ENCODE assay signal across 8 mouse cellular contexts in the genomic region with DNA sequence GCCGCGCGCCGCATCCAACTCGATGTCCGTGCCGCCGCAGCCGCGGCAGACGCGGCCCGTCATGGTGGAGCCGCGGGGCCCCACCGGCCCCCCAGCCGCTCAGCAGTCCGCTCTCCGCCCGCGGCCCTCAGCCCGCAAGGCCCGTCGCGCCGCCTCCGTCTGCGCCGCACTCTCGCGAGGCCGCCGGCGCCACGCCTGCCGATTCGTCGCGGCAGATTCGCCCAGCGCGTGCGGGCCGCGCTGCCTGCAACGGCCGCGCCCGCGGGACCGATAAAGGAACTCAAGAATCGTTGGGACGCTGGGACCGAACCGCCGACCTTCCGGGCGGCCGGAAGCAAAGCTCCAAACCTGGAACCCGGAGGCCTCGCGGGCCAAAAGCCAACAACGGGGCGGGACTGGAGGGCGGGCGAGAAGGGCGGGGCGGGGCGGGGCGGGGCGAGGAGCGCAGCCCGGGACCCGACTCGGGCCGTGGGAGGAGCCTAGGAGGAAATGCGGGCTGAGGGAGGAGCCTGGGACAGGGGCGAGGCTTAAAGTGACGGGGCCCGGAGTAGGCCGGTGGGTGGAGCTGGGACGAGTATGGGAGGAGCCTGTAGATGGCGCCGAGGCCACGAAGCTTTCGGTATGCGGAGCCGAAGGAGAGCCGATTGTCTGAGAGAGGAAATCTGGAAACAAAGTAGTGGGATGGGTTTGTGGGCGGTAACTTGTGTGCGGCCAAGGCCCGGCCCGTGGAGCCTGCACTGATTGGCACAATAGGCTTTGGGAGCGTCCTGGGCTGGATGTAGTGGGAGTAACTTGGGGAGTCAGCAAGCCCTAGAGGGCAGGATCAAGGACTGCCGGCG. TPM values are rescaled to one million over a fixed set of nuclear protein-coding genes. Genes with fewer than 3 reads are reported as not detected.
DNase-seq lines count a peak whose midpoint lies in the region; ATAC-seq lines count a peak whose summit lies in the region.

A gene (minus strand): TSS at position 411 of the 839 bp plus-strand sequence.

- WGBS in forebrain, embryonic 14.5 days, result under 1% methylated on average over 68 of the region's 96 CpGs
- 0% methylated on average over 66 of the region's 96 CpGs for WGBS in neural tube, embryonic 15.5 days

- H3K4me3 ChIP-seq in forebrain, embryonic 14.5 days (ENCODE audit: low read depth, low read length), result peak within 1 kb of the TSS; percentile 93
- peak within 1 kb of the TSS; percentile 89 for H3K4me3 ChIP-seq in neural tube, embryonic 15.5 days (replicated peaks)

- peaks cover 8% of the 10 kb centered on the region for H3K36me3 ChIP-seq in forebrain, embryonic 14.5 days (ENCODE audit: control insufficient read depth, insufficient read depth, low read length)
- no peaks in the 10 kb centered on the region for H3K36me3 ChIP-seq in neural tube, embryonic 15.5 days

- no peaks in the 10 kb centered on the region for H3K9me3 ChIP-seq in forebrain, embryonic 14.5 days (replicated peaks; ENCODE audit: control insufficient read depth, low read length)
- no peaks in the 10 kb centered on the region for H3K9me3 ChIP-seq in neural tube, embryonic 15.5 days (replicated peaks)

- peaks cover 19% of the 10 kb centered on the region for H3K4me1 ChIP-seq in forebrain, embryonic 14.5 days (ENCODE audit: control insufficient read depth, insufficient read depth, low read length)
- peaks cover 29% of the 10 kb centered on the region for H3K4me1 ChIP-seq in neural tube, embryonic 15.5 days

- peak within 1 kb of the TSS; percentile 87 for H3K4me2 ChIP-seq in forebrain, embryonic 14.5 days (ENCODE audit: low read length)
- H3K4me2 ChIP-seq in neural tube, embryonic 15.5 days, result peak within 1 kb of the TSS; percentile 85

- peak; percentile 98 for ATAC-seq in forebrain, embryonic 14.5 days
- peak; percentile 99 for ATAC-seq in neural tube, embryonic 15.5 days (ENCODE audit: low FRiP score)

- H3K27me3 ChIP-seq in forebrain, embryonic 14.5 days (replicated peaks; ENCODE audit: control insufficient read depth, insufficient read depth, low read length), result no peaks in the 10 kb centered on the region
- H3K27me3 ChIP-seq in neural tube, embryonic 15.5 days (replicated peaks), result no peaks in the 10 kb centered on the region

- peak; percentile 99 for DNase-seq in ES-CJ7 (ENCODE audit: low read depth, low spot score)
- peak; percentile 96 for DNase-seq in cerebellum, adult 11 months
- DNase-seq in forebrain, embryonic 14.5 days (ENCODE audit: low spot score), result peak; percentile 98
- peak; percentile 95 to 97 for DNase-seq in heart, postnatal 14 days
- peak; percentile 95 for DNase-seq in layer of hippocampus, adult 11-12 months (ENCODE audit: low spot score)
- DNase-seq in lung, adult 18-20 months, result peak; percentile 98 to 99
- DNase-seq in testis, postnatal 14 days (ENCODE audit: low spot score), result peak; percentile 97

- H3K27ac ChIP-seq in forebrain, embryonic 14.5 days (ENCODE audit: low read depth, low read length), result peak within 1 kb of the TSS; percentile 86
- peak within 1 kb of the TSS; percentile 96 for H3K27ac ChIP-seq in neural tube, embryonic 15.5 days (replicated peaks)

- peak within 1 kb of the TSS; percentile 92 for H3K9ac ChIP-seq in forebrain, embryonic 14.5 days (ENCODE audit: low read length)
- peak within 1 kb of the TSS; percentile 96 for H3K9ac ChIP-seq in neural tube, embryonic 15.5 days (replicated peaks)

- intact Hi-C loops in heart, postnatal 14 days (cut with DNase I), result no loop called here

RNA-seq across cellular contexts. Expression of the gene that starts here (rescaled TPM):
- polyA plus RNA-seq in forebrain, embryonic 14.5 days (2014; fragmentation: Nextera tagmentation; extraction: Ambion mirVana), result 43.0 and 51.0 TPM in 2 replicates
- 10 to 100 TPM; 28.3 to 28.8 TPM for total RNA-seq in heart, postnatal 14 days (2021)
- polyA plus RNA-seq in neural tube, embryonic 15.5 days (2015; fragmentation: Nextera tagmentation; extraction: Ambion mirVana), result 44.1 and 49.3 TPM in 2 replicates

Comparison
In these comparisons a context has a peak if more than half of its experiments do, and no peak if none do; other contexts are left out.
1. Peak in every context shown above with its lines: DNase-seq, ATAC-seq, H3K4me3 ChIP-seq and H3K27ac ChIP-seq.